Mouse (Mus musculus) cerebellum, adult 8-10 months (tissue): ENCODE measurements around the gene Cdr2.
"Not testable (repeated sequence)": the region's sequence is repeated elsewhere in the genome, so short reads cannot be mapped to it uniquely, and the experiment has no call there.

Experiments
- DNase-seq: peaks from one replicate; pipeline ENCODE4 v3.0.0; 2022

Cdr2 gene

DNA sequence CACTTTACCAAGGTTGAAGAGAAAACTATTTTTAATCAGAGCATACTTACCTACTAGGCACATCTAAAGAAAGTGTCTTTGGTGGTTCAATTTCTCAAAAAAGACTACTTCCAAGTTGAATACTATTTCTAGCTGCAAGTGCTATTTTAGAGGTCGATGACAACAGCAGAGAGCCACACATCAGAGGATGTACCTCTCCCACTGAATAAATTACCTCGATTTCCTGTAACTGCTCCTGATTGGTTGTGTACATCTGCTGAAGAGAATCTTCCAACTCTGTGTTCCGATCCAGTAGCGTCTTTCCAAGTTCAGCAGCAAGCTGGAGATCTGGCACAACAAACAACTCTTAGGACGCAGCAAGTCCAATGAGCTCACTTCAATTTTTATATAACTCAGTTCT, 12.0 kb downstream of the Cdr2 start:
- no peak for DNase-seq

DNA sequence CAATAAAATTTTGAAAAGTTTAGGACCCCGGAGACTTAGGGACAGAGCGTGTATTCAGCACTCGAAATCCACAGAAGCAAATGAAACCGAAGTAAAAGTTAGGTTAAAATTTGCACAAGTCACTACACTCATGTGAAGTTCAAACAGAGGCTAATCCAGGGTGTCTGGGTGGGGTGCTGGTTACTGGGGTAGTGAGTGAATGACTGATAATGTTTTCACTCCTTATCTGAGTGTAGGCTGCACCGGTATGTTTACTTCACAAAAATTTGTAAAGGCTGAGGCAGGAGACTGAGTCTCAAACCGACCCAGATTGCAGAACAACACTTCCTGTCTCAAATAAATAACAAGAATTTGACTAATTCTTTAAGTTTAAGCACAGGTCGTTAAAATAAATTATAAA, 12.9 kb downstream of the Cdr2 start:
- no peak for DNase-seq

DNA sequence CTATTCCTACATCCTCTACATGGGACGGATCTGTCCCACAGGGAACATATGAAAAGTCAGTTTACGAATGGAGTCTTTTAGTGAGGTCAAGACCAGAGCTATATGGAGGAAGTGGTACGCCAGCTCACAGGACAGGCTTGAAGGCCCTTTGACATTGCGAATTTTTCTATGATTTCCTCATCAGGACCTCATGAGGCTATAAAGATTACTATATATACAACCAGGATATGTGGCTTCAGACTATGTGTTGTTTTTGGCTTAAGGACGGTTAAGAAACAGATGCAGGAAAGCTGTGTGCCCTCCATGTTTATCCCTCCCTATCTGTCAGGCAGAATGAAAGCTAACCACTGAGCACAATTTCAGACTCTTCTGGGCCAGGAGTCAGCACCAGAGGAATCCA, 19.0 kb downstream of the Cdr2 start:
- DNase-seq = no peak

DNA sequence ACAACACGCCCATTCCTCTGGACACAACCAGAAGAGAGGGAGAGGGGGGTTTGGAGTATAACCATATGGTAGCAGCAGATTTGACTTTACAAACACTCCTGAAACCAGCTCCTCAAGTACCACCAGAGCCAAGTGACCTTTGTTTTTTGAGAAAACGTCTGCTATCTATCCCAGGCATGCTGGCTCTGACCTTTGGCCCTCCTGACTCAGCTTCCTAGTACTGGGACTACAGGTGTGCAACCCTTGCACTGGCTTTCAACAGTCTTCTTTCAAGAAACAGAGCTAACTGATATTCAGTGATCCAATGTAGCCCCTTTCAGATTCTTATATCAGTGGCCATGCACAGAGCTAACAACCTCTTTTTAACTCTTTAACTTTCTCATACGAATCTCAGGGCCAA, 20.2 kb downstream of the Cdr2 start:
- no peak for DNase-seq

DNA sequence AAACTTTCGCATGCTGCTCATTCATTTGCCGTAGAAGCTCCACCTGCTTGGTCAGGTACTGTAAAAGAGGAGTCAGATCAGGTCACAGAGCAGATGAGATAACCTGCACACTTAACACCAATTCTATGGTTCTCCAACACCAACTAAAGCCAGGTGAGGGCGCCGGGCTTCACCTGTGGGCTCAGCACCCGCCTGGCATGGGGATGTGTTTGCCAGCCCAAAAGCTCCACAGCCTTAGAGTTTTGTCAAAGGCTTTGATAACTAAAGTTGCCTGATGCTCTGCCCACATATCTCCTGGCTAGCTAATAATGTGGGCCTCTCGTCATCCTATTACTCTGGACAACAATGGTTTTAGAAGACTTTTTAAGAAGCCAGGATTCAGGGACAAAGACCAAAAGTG, 21.5 kb downstream of the Cdr2 start:
- no peak for DNase-seq

DNA sequence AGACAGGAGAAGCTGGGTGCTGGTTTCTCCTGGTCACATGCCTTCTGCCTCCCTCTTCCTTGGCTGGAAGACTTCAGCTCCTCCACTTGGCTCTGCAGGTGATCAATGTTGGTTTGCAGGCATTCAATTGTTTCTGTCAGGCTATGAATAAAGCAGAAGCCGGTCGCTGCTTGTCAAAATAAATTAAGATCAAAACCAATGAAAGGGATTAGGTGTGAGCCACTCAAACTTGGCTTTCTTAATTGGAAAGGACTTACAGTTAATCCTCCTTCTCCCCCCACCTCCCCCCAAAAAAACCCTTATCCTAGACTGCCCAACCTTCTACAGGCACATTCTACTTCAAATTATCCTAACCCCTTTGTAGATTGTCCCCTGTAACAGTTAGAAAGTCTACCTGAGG, 22.0 kb downstream of the Cdr2 start:
- DNase-seq = no peak

DNA sequence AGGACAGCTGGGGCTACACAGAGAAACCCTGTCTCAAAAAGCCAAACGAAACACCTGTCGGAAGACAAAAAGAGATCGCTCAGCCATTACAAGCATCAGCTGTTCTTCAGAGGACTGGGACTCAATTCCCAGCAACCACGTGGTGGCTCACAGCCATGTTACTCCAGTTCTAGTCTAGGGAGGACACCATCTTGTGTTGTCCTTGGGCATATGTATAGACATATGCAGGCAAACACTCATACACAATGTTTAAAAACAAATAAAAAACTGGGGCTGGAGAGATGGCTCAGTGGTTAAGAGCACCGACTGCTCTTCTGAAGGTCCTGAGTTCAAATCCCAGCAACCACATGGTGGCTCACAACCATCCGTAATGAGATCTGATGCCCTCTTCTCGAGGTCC, 28.5 kb downstream of the Cdr2 start:
- DNase-seq = not testable (repeated sequence)

DNA sequence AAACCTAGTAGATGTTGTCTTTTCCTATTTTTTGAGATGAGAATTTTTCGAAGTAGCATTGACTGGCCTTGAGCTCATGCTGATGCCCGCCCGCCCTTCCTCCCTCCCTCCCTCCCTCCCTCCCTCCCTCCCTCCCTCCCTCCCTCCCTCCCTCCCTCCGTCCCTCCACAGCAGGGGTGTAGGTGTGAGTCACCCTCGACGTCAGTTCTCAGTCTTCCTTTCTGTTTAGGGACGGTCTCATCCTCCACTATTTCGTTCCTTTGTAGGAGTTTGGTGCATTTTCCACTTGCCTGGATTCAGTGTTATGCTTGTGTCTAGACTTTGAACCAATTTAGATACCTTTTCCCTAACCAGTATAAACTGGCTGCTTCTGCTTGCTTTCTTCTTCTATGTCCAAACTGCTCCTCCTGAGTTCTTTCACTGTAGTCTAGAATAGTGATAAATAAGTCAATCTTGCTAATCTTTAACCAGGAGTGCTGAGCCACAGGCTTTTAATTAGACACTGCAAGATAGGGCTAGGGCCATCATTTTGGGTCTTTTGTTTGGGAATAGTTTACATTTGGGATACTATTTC, 38.1 kb downstream of the Cdr2 start:
- no peak for DNase-seq

DNA sequence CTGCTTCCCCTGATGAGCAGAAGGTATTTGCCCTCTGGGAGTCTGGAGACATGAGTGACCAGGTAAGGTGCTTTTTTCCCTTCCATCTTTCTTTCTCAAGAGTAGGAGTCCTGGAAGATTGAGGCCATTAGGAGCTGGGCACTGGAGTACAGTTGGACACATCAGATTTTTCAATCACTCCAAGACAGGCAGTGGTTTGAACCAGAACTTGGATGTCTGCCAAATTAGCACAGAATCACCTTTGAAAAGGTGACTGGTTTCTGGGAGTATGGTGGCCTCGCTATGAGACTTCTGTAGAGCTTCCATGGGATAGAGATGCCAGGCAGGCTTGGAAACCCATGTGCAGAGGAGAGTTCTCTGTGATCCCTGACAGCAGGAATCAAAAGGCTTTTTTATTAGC, 39.6 kb downstream of the Cdr2 start:
- no peak for DNase-seq

DNA sequence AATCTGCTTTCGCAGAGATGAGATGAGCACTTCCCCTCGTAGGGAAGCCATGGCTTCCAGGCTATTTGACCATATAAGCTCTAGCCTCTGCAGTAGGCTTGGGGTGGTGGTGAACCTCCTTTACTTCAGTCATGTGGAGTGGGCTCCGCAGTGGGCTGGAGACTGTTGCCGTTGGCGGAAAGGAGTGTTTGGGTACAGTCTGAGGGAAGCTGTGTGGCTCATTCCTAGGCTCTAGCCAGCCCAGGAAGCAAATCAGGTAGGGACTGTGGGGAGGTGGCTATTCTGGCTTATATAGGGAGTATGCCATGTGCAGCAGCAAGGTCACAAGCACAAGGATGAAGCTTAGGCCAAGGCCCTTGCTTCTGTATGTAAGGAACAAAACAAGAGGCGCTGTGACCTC, 40.9 kb downstream of the Cdr2 start:
- no peak for DNase-seq

DNA sequence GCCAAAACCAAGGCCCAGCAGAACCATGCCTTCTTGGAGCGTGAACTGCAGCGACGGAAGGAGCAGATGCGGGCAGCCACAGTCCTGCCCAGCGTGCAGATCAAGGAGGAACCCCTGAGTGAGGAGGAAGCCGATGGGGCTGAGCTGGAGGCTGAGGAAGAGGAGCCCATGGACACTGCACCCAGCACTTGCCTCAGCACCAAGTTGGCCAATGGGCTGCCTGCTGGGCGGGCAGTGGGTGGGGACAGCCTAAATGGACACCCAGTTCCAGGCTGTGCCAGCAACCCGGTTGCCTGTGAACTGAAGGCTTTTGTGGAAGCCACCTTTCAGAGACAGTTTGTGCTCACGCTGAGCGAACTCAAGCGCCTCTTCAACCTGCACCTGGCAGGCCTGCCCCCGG, 41.8 kb downstream of the Cdr2 start:
- DNase-seq = no peak

DNA sequence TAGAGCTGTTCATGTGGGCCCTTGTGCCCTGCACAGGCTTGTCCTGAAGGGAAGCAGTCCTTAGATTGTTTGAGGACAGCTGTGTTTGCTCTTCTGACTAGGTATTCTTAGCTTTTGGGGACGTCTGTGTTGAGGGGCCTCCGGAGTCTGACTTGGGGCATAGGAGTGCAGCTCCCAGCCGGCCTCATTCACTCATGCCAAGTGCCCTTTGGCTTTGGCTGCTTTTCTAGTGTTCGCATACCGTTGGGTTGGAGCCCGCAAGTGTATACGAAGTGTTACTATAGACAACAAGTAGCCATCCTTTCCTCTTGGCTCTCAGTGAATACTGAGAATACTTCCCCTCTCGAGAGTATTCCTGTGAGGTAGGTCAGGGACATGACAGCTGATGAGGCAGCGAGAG, 43.9 kb downstream of the Cdr2 start:
- DNase-seq = no peak

DNA sequence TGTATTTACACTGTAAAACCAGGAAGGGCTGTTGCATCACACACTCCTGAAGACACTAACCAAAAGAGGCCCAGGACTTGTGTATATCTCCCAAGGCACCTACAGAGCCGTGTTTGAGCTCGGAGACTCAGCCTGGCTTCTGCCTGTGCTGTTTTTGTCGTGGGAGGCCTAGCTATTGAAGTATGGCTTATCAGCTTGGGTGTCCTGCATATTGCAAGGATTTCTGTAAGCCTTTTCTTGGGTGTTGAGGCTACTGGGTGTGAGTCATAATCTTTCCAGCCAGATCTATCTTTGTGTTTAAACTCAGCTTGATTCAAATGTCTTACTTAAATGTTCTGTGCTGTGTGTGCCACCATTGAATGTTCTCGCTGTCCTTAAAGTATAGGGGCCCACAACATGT, 45.6 kb downstream of the Cdr2 start:
- no peak for DNase-seq

DNA sequence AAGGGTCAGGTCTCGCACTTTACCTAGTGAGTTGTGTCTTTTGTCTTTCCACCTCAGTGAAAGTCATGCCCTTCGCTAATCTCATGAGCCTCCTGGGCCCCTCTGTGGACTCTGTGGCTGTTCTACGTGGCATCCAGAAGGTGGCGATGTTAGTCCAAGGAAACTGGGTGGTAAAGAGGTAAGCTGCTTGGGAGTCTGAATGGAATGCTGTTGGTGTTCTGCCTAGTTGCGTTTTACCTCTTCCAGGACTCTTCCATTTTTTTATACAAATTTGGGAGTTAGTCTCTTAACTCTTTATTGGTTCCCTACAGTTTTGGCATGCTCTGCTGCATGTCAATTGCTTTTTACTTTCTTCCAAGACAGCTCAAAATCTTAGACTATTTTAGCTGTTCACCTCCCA, 47.4 kb downstream of the Cdr2 start:
- DNase-seq = peak; percentile 35

DNA sequence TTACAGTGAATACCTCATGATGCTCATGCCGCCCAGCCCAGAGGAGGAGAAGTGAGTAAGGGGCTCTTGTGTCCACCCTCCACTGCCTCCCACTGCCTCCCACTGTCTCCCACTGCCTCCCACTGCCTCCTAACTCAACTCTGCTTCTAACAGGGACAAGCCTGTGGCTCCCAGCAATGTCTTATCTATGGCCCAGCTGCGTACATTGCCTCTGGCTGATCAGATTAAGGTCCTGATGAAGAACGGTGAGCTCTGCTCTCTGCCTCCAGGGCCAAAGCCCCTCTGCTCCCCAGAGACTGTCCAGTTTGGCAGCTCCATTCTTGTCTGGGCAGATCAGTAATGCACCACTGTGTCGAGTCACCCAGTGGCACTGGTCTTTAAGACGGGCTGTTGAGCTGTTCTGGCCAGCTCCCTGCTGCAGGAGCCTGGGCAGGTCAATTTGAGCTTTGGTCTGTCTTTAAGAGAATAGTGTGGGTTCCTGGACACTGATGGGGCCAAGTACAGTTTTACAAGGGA, 48.4 kb downstream of the Cdr2 start:
- DNase-seq = no peak

DNA sequence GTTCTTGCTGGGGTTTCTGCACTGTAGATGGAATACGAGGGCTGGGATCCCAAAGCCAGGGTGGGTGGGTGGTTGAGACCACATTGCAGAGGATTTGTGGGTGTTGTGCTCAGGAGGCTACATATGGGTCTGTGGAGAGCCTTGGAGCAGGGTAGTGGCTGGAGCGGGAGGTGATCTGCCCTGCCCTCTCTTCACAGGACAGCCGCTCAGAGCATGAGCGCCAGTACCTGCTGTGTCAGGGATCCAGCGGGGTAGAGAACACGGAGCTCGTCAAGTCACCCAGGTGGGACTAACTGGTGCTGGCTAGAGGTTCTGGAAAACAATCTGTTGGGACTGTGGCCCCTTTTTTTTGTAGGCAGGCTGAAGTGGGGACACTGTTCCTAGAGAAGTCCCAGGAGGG, 49.0 kb downstream of the Cdr2 start:
- no peak for DNase-seq

DNA sequence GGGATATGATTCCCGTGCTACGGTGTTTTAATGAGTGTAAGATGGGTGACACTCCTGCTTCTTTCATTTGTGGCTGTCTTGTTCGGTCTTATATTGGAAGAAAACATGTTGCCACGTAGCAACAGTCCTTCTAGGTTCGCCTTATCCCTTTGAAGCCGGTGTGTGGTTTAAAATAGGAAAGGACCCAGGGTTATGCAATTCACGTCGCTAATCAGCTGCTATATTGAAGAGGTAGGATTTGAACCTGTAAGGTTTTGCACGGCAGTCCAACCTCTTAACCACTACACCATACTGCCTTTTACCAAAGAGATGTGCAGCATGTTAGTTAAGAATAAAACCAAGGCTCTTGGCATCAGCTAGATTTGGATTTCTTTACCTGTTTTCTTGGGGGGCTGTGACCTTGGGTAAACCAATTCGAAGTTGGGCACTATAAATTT, 63.6 kb downstream of the Cdr2 start:
- DNase-seq = peak; percentile 64

DNA sequence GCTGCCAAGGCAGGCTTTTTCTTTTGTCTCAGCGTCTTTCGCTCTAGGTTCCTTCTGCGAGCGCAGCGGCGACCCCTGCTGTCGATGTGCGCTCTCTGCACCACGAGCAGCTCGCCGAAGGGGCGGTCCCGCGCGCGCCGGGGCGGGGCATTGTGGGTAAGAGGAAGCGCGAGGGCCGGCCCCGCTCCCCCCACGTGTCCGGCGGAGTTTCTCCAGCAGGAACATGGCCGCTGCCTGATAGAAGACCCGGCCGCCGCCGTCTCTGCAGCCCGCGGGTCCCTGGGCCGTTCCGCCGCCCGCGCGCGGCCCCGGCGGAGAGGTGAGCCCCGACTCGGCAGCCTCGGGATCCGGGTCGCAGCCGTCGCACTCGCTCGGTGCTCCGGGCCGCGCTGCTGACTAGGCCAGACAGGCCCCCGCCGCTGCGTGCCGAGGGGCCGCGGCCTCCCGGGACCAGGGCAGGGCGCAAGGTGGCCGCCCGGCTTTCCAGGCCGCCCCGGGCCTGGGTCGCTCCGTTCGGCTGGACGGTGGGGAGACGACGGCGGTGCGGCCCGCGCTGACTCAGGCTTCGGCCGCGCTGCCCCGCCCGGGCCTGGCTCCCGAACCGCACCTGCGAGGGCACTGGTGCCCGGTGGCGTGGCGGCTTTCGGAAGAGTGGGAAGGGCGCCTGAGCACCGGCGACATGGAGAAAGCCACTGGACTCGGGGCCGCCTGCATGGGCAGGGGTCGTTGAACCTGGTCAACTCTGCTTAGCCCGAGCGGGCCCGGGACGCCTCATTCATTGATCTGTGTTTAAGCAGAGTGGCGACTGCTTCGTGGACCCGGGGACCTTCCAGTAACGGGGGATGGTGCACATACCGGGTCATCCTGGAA, 64.3 kb downstream of the Cdr2 start, which contains the start of gene Polr3e:
TSS of gene Polr3e (plus strand) at position 153 of the 870 bp plus-strand sequence.
- peak; percentile 100 for DNase-seq

DNA sequence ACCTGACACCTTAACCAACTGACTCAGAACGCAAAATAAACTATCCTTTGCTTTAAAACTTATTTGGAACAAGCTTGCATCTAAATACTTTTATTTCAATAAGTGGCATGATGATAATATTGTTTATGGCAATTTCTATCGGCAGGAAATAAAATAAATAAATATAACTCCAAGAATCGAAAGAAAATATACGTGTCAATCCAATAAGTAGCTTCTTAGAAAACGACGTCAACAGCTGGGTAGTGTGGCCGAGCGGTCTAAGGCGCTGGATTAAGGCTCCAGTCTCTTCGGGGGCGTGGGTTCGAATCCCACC, 64.9 kb downstream of the Cdr2 start:
- DNase-seq = no peak

DNA sequence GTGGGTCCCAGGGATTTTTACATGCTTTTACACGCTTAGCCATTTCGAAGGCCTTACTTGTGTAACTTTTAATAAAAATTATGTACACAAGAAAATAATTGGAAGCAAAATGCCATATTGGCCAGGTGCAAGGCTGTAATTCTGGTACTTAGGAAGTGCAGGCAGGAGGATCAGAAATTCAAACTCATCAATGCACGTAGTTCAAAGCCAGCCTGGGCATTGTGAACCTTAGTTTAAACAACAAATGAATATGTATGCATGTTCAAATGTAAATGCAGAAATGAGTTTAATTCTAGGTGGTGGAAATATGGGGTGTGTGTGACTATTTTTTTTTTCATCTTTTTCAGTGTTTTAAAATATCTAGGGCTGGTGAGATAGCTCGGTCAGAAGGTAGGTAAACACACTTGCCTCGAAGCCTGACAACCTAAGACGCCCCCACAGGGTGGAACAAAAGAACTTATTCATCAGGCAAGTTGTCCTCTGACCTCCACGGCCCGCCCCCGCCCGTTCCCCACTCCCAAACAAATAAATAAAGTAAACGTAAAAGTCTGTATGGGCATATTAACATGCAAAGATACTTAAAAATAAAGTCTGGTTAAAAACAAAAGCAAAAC, 65.7 kb downstream of the Cdr2 start:
- DNase-seq = no peak

DNA sequence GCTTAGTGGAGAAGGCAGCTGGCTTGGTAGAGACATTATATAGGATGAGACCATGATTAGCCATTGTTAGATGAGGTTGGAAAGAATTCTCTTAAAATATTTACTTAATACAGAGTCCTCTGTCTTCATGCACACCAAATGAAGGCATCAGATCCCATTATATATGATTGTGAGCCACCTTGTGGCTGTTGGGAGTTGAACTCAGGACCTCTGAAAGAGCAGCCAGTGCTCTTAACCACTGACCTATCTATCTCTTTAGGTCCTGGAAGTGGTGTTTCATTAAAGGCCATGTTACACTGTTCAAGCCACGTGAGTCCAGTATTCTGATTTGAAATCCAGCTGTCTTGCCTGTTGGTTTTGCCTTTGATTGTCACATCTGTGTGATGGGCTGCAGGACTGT, 68.8 kb downstream of the Cdr2 start:
- DNase-seq = no peak

DNA sequence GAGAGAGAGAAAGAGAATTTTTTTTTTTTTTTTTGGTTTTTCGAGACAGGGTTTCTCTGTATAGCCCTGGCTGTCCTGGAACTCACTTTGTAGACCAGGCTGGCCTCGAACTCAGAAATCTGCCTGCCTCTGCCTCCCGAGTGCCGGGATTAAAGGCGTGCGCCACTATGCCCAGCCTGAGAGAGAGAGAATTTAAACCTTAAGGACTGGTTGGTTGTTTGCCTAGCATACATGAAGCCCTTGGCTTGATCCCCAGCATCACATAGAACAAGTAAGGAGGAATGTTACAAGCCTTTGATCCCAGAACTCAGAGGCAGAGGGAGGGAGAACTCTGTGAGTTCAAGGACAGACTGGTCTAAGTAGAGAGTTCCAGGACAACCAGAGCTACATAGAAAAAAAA, 70.8 kb downstream of the Cdr2 start:
- DNase-seq = not testable (repeated sequence)

DNA sequence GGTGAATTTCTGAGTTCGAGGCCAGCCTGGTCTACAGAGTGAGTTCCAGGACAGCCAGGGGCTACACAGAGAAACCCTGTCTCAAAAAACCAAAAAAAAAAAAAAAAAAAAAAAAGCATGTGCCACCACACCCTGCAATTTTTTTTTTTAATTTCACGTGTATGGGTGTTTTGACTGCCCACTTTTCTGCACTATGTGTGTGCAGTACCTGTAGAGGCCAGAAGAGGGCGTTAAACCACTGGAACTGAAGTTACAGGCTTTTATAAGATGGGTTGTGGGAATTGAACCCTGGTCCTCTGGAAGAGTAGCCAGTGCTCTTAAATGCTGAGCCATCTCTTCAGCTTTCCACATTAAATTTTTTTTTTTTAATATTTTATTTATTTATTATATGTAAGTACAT, 71.9 kb downstream of the Cdr2 start:
- not testable (repeated sequence) for DNase-seq
